ENCODE assay signal across 11 mouse cellular contexts in the genomic region with DNA sequence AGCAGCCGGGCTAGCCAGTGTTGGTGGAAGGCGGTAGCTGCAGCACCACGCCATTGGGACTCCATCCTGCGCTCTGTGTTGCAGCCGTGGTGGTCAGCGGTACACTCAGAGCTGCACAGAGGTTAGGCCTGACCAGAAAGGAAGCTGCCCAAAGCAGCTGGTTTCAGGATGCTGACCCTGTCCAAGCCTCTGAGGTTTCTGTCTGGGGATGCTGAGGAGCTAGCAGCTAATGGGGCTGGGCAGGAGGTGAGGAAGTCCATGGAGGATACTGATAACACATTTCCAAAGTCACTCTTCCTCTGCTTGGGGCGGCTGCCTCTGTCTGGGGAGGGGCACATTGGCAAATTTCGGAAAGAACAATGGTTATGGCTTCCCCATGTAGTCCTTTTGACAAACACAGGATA. TPM values are rescaled to one million over a fixed set of nuclear protein-coding genes. Genes with fewer than 3 reads are reported as not detected.
DNase-seq lines count a peak whose midpoint lies in the region; ATAC-seq and TF ChIP-seq lines count a peak whose summit lies in the region.
"Had no signal": no experiment of that assay in that cellular context is flagged by ENCODE, and none has a peak within 500 bp of the region (broad histone marks: within the 10 kb centered on the region; RNA-seq: fewer than 3 reads in every experiment).

4930578C19Rik (minus strand) TSS at position 200 of the 404 bp plus-strand sequence.

- H3K4me3 ChIP-seq in gastrocnemius, adult 2 months: peak within 1 kb of the TSS; percentile 67
- H3K4me3 ChIP-seq in kidney, embryonic 16.5 days (ENCODE audit: low read length): peak within 1 kb of the TSS; percentile 3; the same call in 1 of the 2 replicates
- H3K4me3 ChIP-seq: forebrain, embryonic 15.5 days; liver, embryonic 13.5 days had no signal

- peak; percentile 54; the same call in 1 of the 2 replicates for ATAC-seq in kidney, embryonic 16.5 days (ENCODE audit: low FRiP score, low TSS enrichment)
- no peak for ATAC-seq in cerebellum, adult (ENCODE audit: insufficient number of reproducible peaks, low FRiP score, low TSS enrichment)
- ATAC-seq: forebrain, embryonic 15.5 days had no signal

- WGBS in kidney, embryonic 16.5 days: 78% methylated on average over 8 of the region's 8 CpGs

- H3K9ac ChIP-seq in kidney, embryonic 16.5 days (replicated peaks; ENCODE audit: low read length): no peak within 1 kb of the TSS
- H3K9ac ChIP-seq: forebrain, embryonic 15.5 days; liver, embryonic 13.5 days had no signal

- H3K4me1 ChIP-seq in kidney, embryonic 16.5 days (ENCODE audit: insufficient read depth, low read length): no peaks in the 10 kb centered on the region
- H3K4me1 ChIP-seq: forebrain, embryonic 15.5 days; liver, embryonic 13.5 days had no signal

- no peak within 1 kb of the TSS for H3K4me2 ChIP-seq in kidney, embryonic 16.5 days (replicated peaks; ENCODE audit: low read depth, low read length)
- H3K4me2 ChIP-seq: forebrain, embryonic 15.5 days; liver, embryonic 13.5 days had no signal

- DNase-seq in gastrocnemius, adult 2 months: peak; percentile 36
- DNase-seq in gastrocnemius, postnatal 4 days (ENCODE audit: low spot score in 2 of 2): no peak
- peak; percentile 58 for DNase-seq in heart, adult 8-10 months (ENCODE audit: low spot score)
- peak; percentile 54 for DNase-seq in lung, postnatal 25 days (ENCODE audit: low spot score)
- DNase-seq in ovary, postnatal 36 days (ENCODE audit: low spot score): no peak
- no peak for DNase-seq in ovary, postnatal 14 days (ENCODE audit: low spot score)
- DNase-seq: liver, embryonic 13.5 days; right cerebral cortex, adult 18-20 months had no signal

- intact Hi-C loops in gastrocnemius, adult 2 months (cut with DNase I): no loop called here

- H3K27ac ChIP-seq in gastrocnemius, adult 2 months: peak within 1 kb of the TSS; percentile 85
- no peak within 1 kb of the TSS for H3K27ac ChIP-seq in kidney, embryonic 16.5 days (ENCODE audit: low read length)
- H3K27ac ChIP-seq: forebrain, embryonic 15.5 days; liver, embryonic 13.5 days had no signal

- H3K9me3 ChIP-seq in kidney, embryonic 16.5 days (ENCODE audit: low read length): no peaks in the 10 kb centered on the region
- H3K9me3 ChIP-seq: forebrain, embryonic 15.5 days; liver, embryonic 13.5 days had no signal

- H3K36me3 ChIP-seq in kidney, embryonic 16.5 days (ENCODE audit: insufficient read depth, low read length): no peaks in the 10 kb centered on the region
- H3K36me3 ChIP-seq: forebrain, embryonic 15.5 days; liver, embryonic 13.5 days had no signal

- TF ChIP-seq CTCF in gastrocnemius, adult 2 months (IDR thresholded peaks at IDR 0.05): no peak

- no peaks in the 10 kb centered on the region for H3K27me3 ChIP-seq in kidney, embryonic 16.5 days (ENCODE audit: insufficient read depth, low read length)
- H3K27me3 ChIP-seq: forebrain, embryonic 15.5 days; liver, embryonic 13.5 days had no signal

RNA-seq across cellular contexts. Expression of gene 4930578C19Rik, which starts in this region (rescaled TPM):
- total RNA-seq in gastrocnemius, adult 2 months (2021): 1 to 10 TPM; 2.4 to 2.8 TPM
- total RNA-seq in gastrocnemius, postnatal 4 days (2021): 1 to 10 TPM; 2.6 to 3.5 TPM
- 1 to 10 TPM; 6.3 to 8.7 (median 6.5) TPM for total RNA-seq in heart, adult 8-10 months (2022)
- polyA plus RNA-seq in kidney, embryonic 16.5 days (2015; fragmentation: Nextera tagmentation; extraction: Ambion mirVana): 0.78 and 0.82 TPM in 2 replicates
- polyA plus RNA-seq: liver, embryonic 13.5 days had no signal

Comparison
In these comparisons a context has a peak if more than half of its experiments do, and no peak if none do; other contexts are left out.
1. DNase-seq: peak in gastrocnemius, adult 2 months (single experiment), heart, adult 8-10 months (single experiment) and lung, postnatal 25 days (single experiment); none in gastrocnemius, postnatal 4 days (0 of 2), ovary, postnatal 36 days (single experiment) and ovary, postnatal 14 days (single experiment).
2. Peak in ATAC-seq and H3K4me3 ChIP-seq in kidney, embryonic 16.5 days; RNA of the gene not detected or under 1 TPM.